24 mouse cellular contexts compared by ENCODE assay signal in genomic region chr2:145069931-145070330, GRCm38 (mm10).
DNase-seq lines count a peak whose midpoint lies in the region; ATAC-seq and TF ChIP-seq lines count a peak whose summit lies in the region.
"Had no signal": no experiment of that assay in that cellular context is flagged by ENCODE, and none has a peak within 500 bp of the region (broad histone marks: within the 10 kb centered on the region; RNA-seq: fewer than 3 reads in every experiment).

No protein-coding gene starts in this region.

- peaks cover 4% of the 10 kb centered on the region; the same call in 1 of the 2 replicates for H3K9me3 ChIP-seq in embryonic facial prominence, embryonic 14.5 days (ENCODE audit: control insufficient read depth, low read length)
- no peaks in the 10 kb centered on the region for H3K9me3 ChIP-seq in embryonic facial prominence, embryonic 10.5 days
- H3K9me3 ChIP-seq in lung, embryonic 14.5 days (ENCODE audit: low read depth, low read length): no peaks in the 10 kb centered on the region
- H3K9me3 ChIP-seq: embryonic facial prominence, embryonic 12.5 days; embryonic facial prominence, embryonic 15.5 days; forebrain, embryonic 10.5 days; forebrain, embryonic 12.5 days; forebrain, embryonic 15.5 days had no signal

- no peak for TF ChIP-seq CTCF in lung, embryonic 14.5 days (IDR thresholded peaks at IDR 0.05; ENCODE audit: low read depth)

- no peaks in the 10 kb centered on the region for H3K27me3 ChIP-seq in embryonic facial prominence, embryonic 14.5 days (replicated peaks; ENCODE audit: control insufficient read depth, insufficient read depth, low read length)
- H3K27me3 ChIP-seq in embryonic facial prominence, embryonic 10.5 days (replicated peaks; ENCODE audit: low read depth, poor library complexity, severe bottlenecking): no peaks in the 10 kb centered on the region
- no peaks in the 10 kb centered on the region for H3K27me3 ChIP-seq in lung, embryonic 14.5 days (ENCODE audit: insufficient read depth, low read length)
- H3K27me3 ChIP-seq: embryonic facial prominence, embryonic 12.5 days; embryonic facial prominence, embryonic 15.5 days; forebrain, embryonic 12.5 days; forebrain, embryonic 15.5 days had no signal

- no peak overlapping the region for H3K9ac ChIP-seq in embryonic facial prominence, embryonic 14.5 days (ENCODE audit: low read depth, low read length)
- no peak overlapping the region for H3K9ac ChIP-seq in lung, embryonic 14.5 days
- H3K9ac ChIP-seq: embryonic facial prominence, embryonic 12.5 days; embryonic facial prominence, embryonic 15.5 days; forebrain, embryonic 12.5 days; forebrain, embryonic 15.5 days had no signal

- no peak overlapping the region for H3K4me2 ChIP-seq in embryonic facial prominence, embryonic 14.5 days (ENCODE audit: low read depth, low read length)
- H3K4me2 ChIP-seq in lung, embryonic 14.5 days: no peak overlapping the region
- H3K4me2 ChIP-seq: embryonic facial prominence, embryonic 12.5 days; embryonic facial prominence, embryonic 15.5 days; forebrain, embryonic 12.5 days; forebrain, embryonic 15.5 days had no signal

- 25% methylated on average over 1 of the region's 1 CpGs for WGBS in embryonic facial prominence, embryonic 14.5 days
- 81% methylated on average over 1 of the region's 1 CpGs for WGBS in embryonic facial prominence, embryonic 10.5 days
- WGBS in lung, embryonic 14.5 days: 25% methylated on average over 1 of the region's 1 CpGs

- H3K36me3 ChIP-seq in embryonic facial prominence, embryonic 14.5 days (ENCODE audit: control insufficient read depth, insufficient read depth, low read length): no peaks in the 10 kb centered on the region
- H3K36me3 ChIP-seq in embryonic facial prominence, embryonic 10.5 days (replicated peaks): no peaks in the 10 kb centered on the region
- H3K36me3 ChIP-seq in lung, embryonic 14.5 days (ENCODE audit: insufficient read depth): no peaks in the 10 kb centered on the region
- H3K36me3 ChIP-seq: embryonic facial prominence, embryonic 12.5 days; embryonic facial prominence, embryonic 15.5 days; forebrain, embryonic 10.5 days; forebrain, embryonic 12.5 days; forebrain, embryonic 15.5 days; G1E had no signal

- H3K4me3 ChIP-seq in embryonic facial prominence, embryonic 14.5 days (ENCODE audit: low read depth, low read length): no peak overlapping the region
- no peak overlapping the region for H3K4me3 ChIP-seq in embryonic facial prominence, embryonic 10.5 days
- no peak overlapping the region for H3K4me3 ChIP-seq in lung, embryonic 14.5 days (ENCODE audit: low read depth, low read length)
- H3K4me3 ChIP-seq: embryonic facial prominence, embryonic 12.5 days; embryonic facial prominence, embryonic 15.5 days; erythroblast, embryonic 14.5 days; forebrain, embryonic 10.5 days; forebrain, embryonic 12.5 days; forebrain, embryonic 15.5 days had no signal

- peak; percentile 67 for DNase-seq in embryonic facial prominence, embryonic 14.5 days (ENCODE audit: low spot score)
- DNase-seq in embryonic facial prominence, embryonic 10.5 days (ENCODE audit: low spot score): no peak
- peak; percentile 8 for DNase-seq in lung, embryonic 14.5 days
- no peak for DNase-seq in lung, postnatal 4 days
- DNase-seq in kidney, postnatal 25 days: no peak
- DNase-seq: adrenal gland, adult 2 months; adrenal gland, postnatal 10 days; adrenal gland, postnatal 25 days; B cell, adult 2 months; cerebellum, adult 11 months; cerebellum, adult 18-20 months; cerebellum, adult 8-10 months; cerebellum, adult 9-11 months; cerebellum, postnatal 14 days; cerebellum, postnatal 36 days; embryo, embryonic 11 days had no signal

- 0 out of 2 replicates have a peak, but pooled peaks cover 2% of the 10 kb centered on the region for H3K4me1 ChIP-seq in embryonic facial prominence, embryonic 14.5 days (ENCODE audit: control insufficient read depth, insufficient read depth, low read length)
- no peaks in the 10 kb centered on the region for H3K4me1 ChIP-seq in embryonic facial prominence, embryonic 10.5 days
- no peaks in the 10 kb centered on the region for H3K4me1 ChIP-seq in lung, embryonic 14.5 days (ENCODE audit: insufficient read depth)
- H3K4me1 ChIP-seq: embryonic facial prominence, embryonic 12.5 days; embryonic facial prominence, embryonic 15.5 days; forebrain, embryonic 10.5 days; forebrain, embryonic 12.5 days; forebrain, embryonic 15.5 days had no signal

- H3K27ac ChIP-seq in embryonic facial prominence, embryonic 14.5 days (replicated peaks; ENCODE audit: low read depth, low read length): no peak overlapping the region
- H3K27ac ChIP-seq in embryonic facial prominence, embryonic 10.5 days (replicated peaks): no peak overlapping the region
- no peak overlapping the region for H3K27ac ChIP-seq in lung, embryonic 14.5 days (ENCODE audit: low read depth)
- H3K27ac ChIP-seq: embryonic facial prominence, embryonic 12.5 days; embryonic facial prominence, embryonic 15.5 days; forebrain, embryonic 10.5 days; forebrain, embryonic 12.5 days; forebrain, embryonic 15.5 days had no signal

- ATAC-seq in embryonic facial prominence, embryonic 14.5 days (ENCODE audit: low read depth): no peak
- ATAC-seq in lung, embryonic 14.5 days (ENCODE audit: insufficient read depth): no peak
- ATAC-seq: CD4-positive, CD25-positive, alpha-beta regulatory T cell, adult 4 months; forebrain, embryonic 15.5 days had no signal

Comparison
In these comparisons a context has a peak if more than half of its experiments do, and no peak if none do; other contexts are left out.
1. DNase-seq: peak in embryonic facial prominence, embryonic 14.5 days (single experiment) and lung, embryonic 14.5 days (single experiment); none in embryonic facial prominence, embryonic 10.5 days (single experiment), lung, postnatal 4 days (0 of 2) and kidney, postnatal 25 days (0 of 2).